Mouse (Mus musculus) C2C12 (cell line): ENCODE data around the gene Simc1.

Experiments used
- CTCF ChIP-seq: IDR thresholded peaks from one replicate; pipeline ENCODE4 v1.5.1; 2011; ENCODE audit not compliant: control insufficient read depth, insufficient read depth, insufficient read length
- MAX ChIP-seq: IDR thresholded peaks from one replicate; pipeline ENCODE4 v1.6.1; 2011; ENCODE audit warnings: mild to moderate bottlenecking, control low read depth

- no peak for TF ChIP-seq CTCF
- TF ChIP-seq MAX, result no peak
Measured at GRCm38 (mm10) chr13:54564232-54565200, 60.9 kb downstream of the Simc1 start.
